Mouse (Mus musculus) MEL (cell line): Measurements from ENCODE around the gene Dync1li2. TPM values are rescaled to one million over a fixed set of nuclear protein-coding genes. Genes with fewer than 3 reads are reported as not detected.

Experiments used
- DNase-seq: peaks from one replicate; pipeline ENCODE4 v3.0.0; 2011; ENCODE audit warnings: low read depth, low spot score
- H3K27ac ChIP-seq: 2 replicates; pipeline ENCODE4 v1.5.1; 2012; ENCODE audit warnings: low read depth, mild to moderate bottlenecking, control low read depth, low read length, moderate library complexity; ENCODE audit not compliant: control insufficient read depth
- H3K27me3 ChIP-seq, 2 experiments: fragments of 150-350 bp in 1 of 2; sonication (generic) in 1 of 2; 2 replicates each; pipeline ENCODE4 v1.6.1; 2012; ENCODE audit warnings: low read length in 2 of 2, mild to moderate bottlenecking in 2 of 2, improper control_type of control experiment in 1 of 2, moderate library complexity in 1 of 2; ENCODE audit not compliant: insufficient read depth in 2 of 2, control insufficient read depth in 1 of 2
- H3K36me3 ChIP-seq, 2 experiments: 2 replicates each; pipeline ENCODE4 v1.6.1; 2012 to 2014; ENCODE audit warnings: low read length in 2 of 2, improper control_type of control experiment in 1 of 2, inconsistent platforms in 1 of 2, mild to moderate bottlenecking in 1 of 2; ENCODE audit not compliant: insufficient read depth in 2 of 2, control insufficient read depth in 1 of 2
- H3K4me1 ChIP-seq, 2 experiments: fragments of 150-350 bp in 1 of 2; sonication (generic) in 1 of 2; 2 replicates each; pipeline ENCODE4 v1.6.1; 2012; ENCODE audit warnings: low read length in 2 of 2, improper control_type of control experiment in 1 of 2, mild to moderate bottlenecking in 1 of 2; ENCODE audit not compliant: insufficient read depth in 2 of 2, control insufficient read depth in 1 of 2
- H3K4me3 ChIP-seq, 2 experiments: fragments of 150-350 bp in 1 of 2; sonication (generic) in 1 of 2; 2 replicates each; pipeline ENCODE4 v1.5.1; 2012; ENCODE audit warnings: low read depth in 2 of 2, low read length in 2 of 2, mild to moderate bottlenecking in 2 of 2, moderate library complexity in 2 of 2, control low read depth in 1 of 2, improper control_type of control experiment in 1 of 2; ENCODE audit not compliant: control insufficient read depth in 1 of 2, insufficient read depth in 1 of 2
- H3K79me2 ChIP-seq: 2 replicates; pipeline ENCODE4 v1.6.1; 2012; ENCODE audit warnings: mild to moderate bottlenecking, low read length, moderate library complexity; ENCODE audit not compliant: control insufficient read depth, poor library complexity, insufficient read depth
- H3K9ac ChIP-seq: 2 replicates; pipeline ENCODE4 v1.6.1; 2012; ENCODE audit warnings: low read depth, mild to moderate bottlenecking, control low read depth, low read length, moderate library complexity; ENCODE audit not compliant: control insufficient read depth, poor library complexity, severe bottlenecking
- H3K9me3 ChIP-seq: fragments of 150-350 bp; sonication (generic); replicated peaks from 2 replicates; pipeline ENCODE4 v1.6.1; 2012; ENCODE audit warnings: mild to moderate bottlenecking, low read length, improper control_type of control experiment, moderate library complexity; ENCODE audit not compliant: insufficient read depth
- CHD2 ChIP-seq: IDR thresholded peaks from 2 replicates; pipeline ENCODE4 v1.6.1; 2011; ENCODE audit warnings: low read length, improper control_type of control experiment
- GATA1 ChIP-seq: IDR thresholded peaks from 2 replicates; pipeline ENCODE4 v1.6.1; 2011; ENCODE audit warnings: low read depth, low read length, improper control_type of control experiment
- MAZ ChIP-seq: IDR thresholded peaks from 2 replicates; pipeline ENCODE4 v1.6.1; 2012; ENCODE audit warnings: low read depth, mild to moderate bottlenecking, inconsistent platforms, low read length, improper control_type of control experiment
- MEF2A ChIP-seq: IDR thresholded peaks from 2 replicates; pipeline ENCODE4 v1.6.1; 2014; ENCODE audit warnings: low read depth, mild to moderate bottlenecking, inconsistent platforms, low read length, improper control_type of control experiment; ENCODE audit not compliant: poor library complexity, insufficient replicate concordance, severe bottlenecking; ENCODE audit errors: extremely low read depth
- MXI1 ChIP-seq: IDR thresholded peaks from 2 replicates; pipeline ENCODE4 v1.6.1; 2011; ENCODE audit warnings: mild to moderate bottlenecking, low read depth, low read length, improper control_type of control experiment
- NRF1 ChIP-seq: IDR thresholded peaks from 2 replicates; pipeline ENCODE4 v1.6.1; 2014; ENCODE audit warnings: low read depth, mild to moderate bottlenecking, inconsistent platforms, low read length, improper control_type of control experiment, moderate library complexity; ENCODE audit not compliant: poor library complexity, insufficient read depth, severe bottlenecking
- RCOR1 ChIP-seq: IDR thresholded peaks from 2 replicates; pipeline ENCODE4 v1.6.1; 2012; ENCODE audit warnings: low read depth, mild to moderate bottlenecking, inconsistent platforms, low read length, improper control_type of control experiment
- TBP ChIP-seq: IDR thresholded peaks from 2 replicates; pipeline ENCODE4 v1.8.0; 2011; ENCODE audit warnings: low read depth, low read length, improper control_type of control experiment
- USF2 ChIP-seq, 2 experiments: IDR thresholded peaks; 2 replicates each; pipeline ENCODE4 v1.6.1; 2011 to 2012; ENCODE audit warnings: improper control_type of control experiment in 2 of 2, low read length in 2 of 2, borderline replicate concordance in 1 of 2, inconsistent platforms in 1 of 2, low read depth in 1 of 2, mild to moderate bottlenecking in 1 of 2; ENCODE audit not compliant: insufficient read depth in 1 of 2
- ZC3H11A ChIP-seq: IDR thresholded peaks from 2 replicates; pipeline ENCODE4 v1.6.1; 2012; ENCODE audit warnings: low read depth, mild to moderate bottlenecking, inconsistent platforms, low read length, improper control_type of control experiment
- ZNF384 ChIP-seq: IDR thresholded peaks from 2 replicates; pipeline ENCODE4 v1.6.1; 2012; ENCODE audit warnings: low read depth, mild to moderate bottlenecking, inconsistent platforms, low read length, improper control_type of control experiment
- polyA plus RNA-seq, 2 experiments: library from polyadenylated mRNA; stranded (reverse) in 1 of 2; unstranded in 1 of 2; fragments of >175 nt in 1 of 2; fragments of >200 nt in 1 of 2; gene quantifications; 2 replicates each; pipeline versions ENCODE4 v1.2.1 to v1.2.4; 2012; ENCODE audit warnings: low replicate concordance in 2 of 2, low read depth in 1 of 2; ENCODE audit not compliant: insufficient read length in 2 of 2, insufficient read depth in 1 of 2, missing spikeins in 1 of 2
- total RNA-seq: library from RNA; depleted of rRNA; stranded (reverse); fragments of 300-350 nt; gene quantifications from 2 replicates; pipeline ENCODE4 v1.2.3, GENCODE M21; 2012

Dync1li2 gene
- total and polyA plus RNA-seq, 3 experiments: 22.4 to 23.8 TPM; not detected in 1

DNA sequence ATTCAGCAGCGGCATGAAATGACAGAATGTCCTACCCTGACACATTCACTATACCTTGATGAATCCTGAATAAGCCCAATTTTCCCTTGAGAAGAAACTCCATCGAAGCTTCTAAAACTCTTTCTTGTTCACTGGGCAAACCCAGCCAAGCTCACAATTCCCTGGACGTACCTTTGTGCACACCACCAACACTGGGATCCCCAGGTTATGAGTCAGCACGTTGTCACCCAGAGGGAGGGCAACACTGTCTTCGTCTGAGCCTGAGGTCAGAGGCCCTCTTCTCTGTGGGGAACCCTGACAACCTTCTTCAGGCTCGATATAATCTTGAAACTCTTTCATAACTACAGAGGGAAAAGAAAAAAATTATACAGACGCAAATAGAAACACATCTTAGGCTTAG is 12.6 kb downstream of the Dync1li2 start:
- H3K4me3 ChIP-seq: no peak overlapping the region
- TF ChIP-seq ZNF384 (no peak), TBP (no peak), GATA1 (no peak)
- no peak for DNase-seq
- H3K9me3 ChIP-seq: no peaks in the 10 kb centered on the region
- peaks cover 12 to 36% of the 10 kb centered on the region in 2 experiments for H3K36me3 ChIP-seq
- no peaks in the 10 kb centered on the region for H3K27me3 ChIP-seq
- H3K27ac ChIP-seq: no peak overlapping the region
- peaks cover 5% of the 10 kb centered on the region for H3K79me2 ChIP-seq
- peaks cover 0 to 14% of the 10 kb centered on the region in 2 experiments; a peak in 2 of 4 replicates for H3K4me1 ChIP-seq
- H3K9ac ChIP-seq: no peak overlapping the region

DNA sequence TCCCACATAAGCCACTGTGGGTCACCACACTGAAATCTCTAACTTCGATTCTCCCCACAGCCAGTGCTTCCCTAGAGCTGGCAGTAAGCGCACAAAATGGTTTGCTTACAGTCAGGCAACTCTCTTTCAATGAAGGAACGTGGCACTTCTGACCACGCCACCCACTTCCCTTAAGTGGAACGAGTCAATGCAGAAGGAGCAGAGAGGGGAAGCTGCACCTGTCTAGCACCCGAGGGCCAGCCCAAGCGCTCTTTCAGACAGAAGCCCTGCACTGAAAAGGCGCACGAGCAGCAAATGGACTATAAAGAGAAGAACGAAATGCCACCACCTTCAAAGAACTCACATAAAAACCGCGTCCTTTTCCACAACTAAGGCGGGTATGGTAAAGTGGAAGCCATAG is 15.1 kb downstream of the Dync1li2 start:
- H3K27ac ChIP-seq: no peak overlapping the region
- no peaks in the 10 kb centered on the region for H3K4me1 ChIP-seq
- DNase-seq: no peak
- H3K27me3 ChIP-seq: no peaks in the 10 kb centered on the region
- no peaks in the 10 kb centered on the region for H3K79me2 ChIP-seq
- no peak overlapping the region for H3K9ac ChIP-seq
- no peak for TF ChIP-seq CHD2
- TF ChIP-seq ZC3H11A: no peak
- TF ChIP-seq USF2 (IDR thresholded peaks at IDR 0.05; ENCODE audit: borderline replicate concordance in 1 of 2, insufficient read depth in 1 of 2, low read depth in 1 of 2, low read length in 2 of 2): no peak
- no peak for TF ChIP-seq RCOR1
- TF ChIP-seq NRF1: no peak
- peaks cover 0 to 35% of the 10 kb centered on the region in 2 experiments; a peak in 2 of 4 replicates for H3K36me3 ChIP-seq
- no peaks in the 10 kb centered on the region for H3K9me3 ChIP-seq
- no peak overlapping the region for H3K4me3 ChIP-seq

DNA sequence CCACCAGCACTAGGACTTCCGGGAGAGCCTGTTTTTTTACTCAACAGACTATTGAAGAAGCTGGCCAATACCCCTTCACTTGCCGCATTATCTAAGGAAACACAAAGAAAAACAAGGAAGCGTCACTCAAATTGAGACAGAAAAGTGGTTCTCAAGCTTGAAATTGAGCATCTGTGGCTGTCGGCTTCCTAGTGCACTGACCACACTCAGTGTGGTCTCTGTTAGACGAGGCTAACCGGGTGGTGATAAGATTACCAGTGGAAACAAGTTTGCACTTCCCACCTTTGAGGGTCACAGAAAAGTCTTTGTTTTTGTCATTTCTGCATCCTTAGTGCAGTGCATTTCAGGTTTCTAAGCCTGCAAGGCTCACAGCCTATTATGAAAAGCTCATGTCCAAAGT is 20.5 kb downstream of the Dync1li2 start:
- TF ChIP-seq MXI1: no peak
- TF ChIP-seq MEF2A: no peak
- no peak for TF ChIP-seq GATA1
- TF ChIP-seq MAZ: no peak
- no peak overlapping the region for H3K9ac ChIP-seq
- no peaks in the 10 kb centered on the region for H3K27me3 ChIP-seq
- H3K36me3 ChIP-seq: peaks cover 0 to 28% of the 10 kb centered on the region in 2 experiments; a peak in 2 of 4 replicates
- H3K4me1 ChIP-seq: no peaks in the 10 kb centered on the region
- no peaks in the 10 kb centered on the region for H3K79me2 ChIP-seq
- no peak for DNase-seq
- H3K4me3 ChIP-seq: no peak overlapping the region
- no peaks in the 10 kb centered on the region for H3K9me3 ChIP-seq
- H3K27ac ChIP-seq: no peak overlapping the region
